Mouse (Mus musculus) liver (tissue): ENCODE measurements at regions not wholly inside any gene's neighbourhood (a gene's known extent, or its start where the extent isn't known, plus 50 kb on each side); places are given as distances from the start of the nearest gene placed in this dataset.

Experiments used
- DNase-seq: peaks from one replicate; pipeline ENCODE4 v3.0.0-alpha.2; 2020; ENCODE audit warnings: mixed read lengths

DNA sequence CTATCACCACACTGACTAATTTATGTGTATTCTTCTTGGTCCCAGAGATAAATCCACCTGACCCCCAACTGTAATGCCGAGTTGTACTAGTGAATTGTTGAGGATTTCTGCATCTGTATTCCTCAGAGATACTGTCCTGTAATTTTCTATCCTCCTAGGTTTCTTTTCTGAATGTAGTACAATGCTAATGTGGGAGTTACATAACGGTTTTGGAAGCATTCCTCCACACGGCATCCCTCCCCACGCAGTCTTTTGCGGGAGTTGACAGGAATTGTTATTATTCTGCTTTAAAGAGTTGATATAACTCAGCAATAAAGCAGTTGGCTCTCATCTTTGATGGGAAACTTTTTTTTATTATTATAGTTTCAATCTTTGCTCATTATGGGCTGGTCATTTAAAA lies 222.8 kb downstream of the Rsl24d1 start:
- no peak for DNase-seq

- no peak for DNase-seq
Observed at GRCm38 (mm10) chr9:73337045-73337740, 224.0 kb downstream of the Rsl24d1 start.

DNA sequence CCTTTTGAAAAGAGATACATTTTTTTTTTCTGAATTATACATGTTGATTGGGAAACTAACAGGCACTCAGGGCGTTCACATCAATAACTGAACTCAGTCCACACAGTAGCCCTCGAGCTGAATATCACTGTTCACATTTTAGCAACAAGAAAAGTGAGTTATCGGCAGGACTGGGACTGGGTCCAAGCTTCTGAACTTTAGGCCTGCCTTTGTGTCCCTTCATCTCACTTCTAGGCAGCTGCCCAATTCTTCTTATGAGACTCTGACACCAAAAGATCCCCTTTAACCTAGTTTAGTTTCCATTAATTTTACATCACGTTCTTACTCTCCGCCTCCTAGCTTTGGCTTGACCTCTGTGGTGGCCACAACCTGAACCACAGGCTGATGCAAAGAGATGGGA lies 242.7 kb downstream of the Rsl24d1 start:
- no peak for DNase-seq

- no peak for DNase-seq
Observed at GRCm38 (mm10) chr9:73358968-73359367, 245.7 kb downstream of the Rsl24d1 start.

DNA sequence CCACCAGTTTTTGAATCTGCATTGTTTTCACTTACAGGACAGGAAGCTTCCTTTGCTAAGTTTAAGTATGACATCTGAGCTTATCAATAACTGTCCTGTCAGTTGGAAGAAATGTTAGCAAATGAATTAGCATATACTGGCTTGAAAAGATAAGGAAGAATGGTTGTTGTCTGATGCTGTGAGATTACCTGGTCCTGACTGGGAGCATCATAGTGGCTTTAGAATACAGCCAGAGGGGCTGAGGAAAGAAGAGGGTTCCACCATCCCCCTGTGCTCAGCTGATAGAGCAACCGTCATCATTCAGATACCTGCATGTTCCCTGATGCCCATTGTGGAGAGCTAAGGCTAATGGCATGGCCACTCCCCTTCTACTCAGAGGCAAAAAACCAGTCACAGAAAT lies 267.5 kb downstream of the Rsl24d1 start:
- DNase-seq, result no peak

- DNase-seq, result no peak
Observed at GRCm38 (mm10) chr9:73392036-73392435, 278.8 kb downstream of the Rsl24d1 start.

DNA sequence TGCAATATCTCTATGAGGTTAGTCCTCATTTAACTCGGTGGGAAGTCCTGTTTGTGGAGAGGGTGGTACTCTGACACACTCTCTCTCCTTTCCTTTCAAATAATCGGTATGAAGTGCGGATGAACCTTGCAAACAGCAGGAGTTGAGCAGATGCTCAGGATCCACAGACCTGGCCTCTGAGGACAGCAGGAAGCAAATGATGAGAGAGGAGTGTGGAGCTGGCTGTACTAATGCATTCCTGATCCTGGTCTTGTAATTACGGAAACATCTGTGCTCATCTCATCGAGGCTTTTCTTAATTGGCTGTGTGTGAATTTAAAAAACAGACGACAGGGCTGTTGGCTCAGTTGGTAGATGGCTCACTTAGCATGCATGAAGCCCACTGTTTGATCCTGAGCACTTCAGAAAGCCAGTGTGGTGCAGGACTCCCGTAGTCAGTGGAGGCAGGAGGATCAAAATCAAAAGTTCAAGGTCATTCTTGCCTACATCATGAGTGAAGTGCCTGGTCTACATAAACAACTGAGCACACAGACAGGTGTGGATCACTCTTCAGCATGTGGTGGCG lies 300.2 kb downstream of the Rsl24d1 start:
- no peak for DNase-seq

GRCm38 (mm10) chr9:73416084-73416777 lies 303.0 kb downstream of the Rsl24d1 start:
- DNase-seq, result no peak
